Mouse (Mus musculus) heart, adult 11 months (tissue): ENCODE measurements around the gene Dhcr7.

Source experiments
- DNase-seq: peaks from one replicate; pipeline ENCODE4 v3.0.0; 2022

The Dhcr7 gene

DNA sequence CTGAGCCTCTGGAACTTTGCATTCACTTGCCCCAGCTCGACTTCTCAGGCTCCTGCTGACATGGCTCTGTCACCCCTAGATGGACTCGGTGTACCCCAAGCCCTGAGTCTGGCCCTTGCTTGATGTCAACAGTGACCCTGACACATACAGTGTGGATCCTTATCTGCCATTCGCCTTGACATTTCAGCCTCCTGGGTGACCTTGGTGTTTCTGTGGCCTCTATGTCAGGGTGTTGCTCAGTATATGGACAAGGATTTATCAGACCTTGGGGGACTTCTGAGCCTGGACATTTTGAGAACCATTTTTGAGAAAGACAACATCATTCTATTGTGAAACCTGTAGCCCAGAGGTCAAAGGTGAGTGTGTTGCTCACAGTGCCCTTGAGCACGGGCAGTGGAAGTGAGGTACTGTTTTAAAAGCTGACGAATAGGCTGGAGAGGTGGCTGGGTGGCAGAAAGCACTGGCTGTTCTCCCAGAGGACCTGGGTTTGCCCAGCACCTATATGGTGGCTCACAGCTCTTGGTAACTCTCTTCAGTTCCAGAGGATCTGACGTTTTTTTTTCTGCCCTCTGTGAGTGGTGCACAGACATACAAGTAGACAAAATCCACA, 10.7 kb downstream of the Dhcr7 start:
- peak; percentile 55 for DNase-seq

DNA sequence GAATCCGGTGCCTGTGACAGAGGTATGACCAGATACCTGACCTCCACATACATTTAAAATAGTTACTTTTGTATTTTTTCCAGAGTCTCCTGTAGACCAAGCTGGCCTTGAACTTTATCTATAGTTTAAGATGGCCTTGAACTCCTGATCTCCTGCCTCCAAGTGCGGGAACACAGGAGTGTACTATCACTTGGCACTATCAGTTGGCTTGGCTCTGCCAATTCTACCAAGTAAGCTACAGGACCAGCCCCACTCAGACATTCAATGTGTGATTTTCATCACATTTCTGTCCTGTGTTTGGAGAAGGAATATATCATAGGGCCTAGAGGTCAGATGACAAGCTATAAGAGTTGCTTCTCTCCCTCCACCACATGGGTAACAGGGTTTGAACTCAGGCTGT, 11.4 kb downstream of the Dhcr7 start:
- no peak for DNase-seq

DNA sequence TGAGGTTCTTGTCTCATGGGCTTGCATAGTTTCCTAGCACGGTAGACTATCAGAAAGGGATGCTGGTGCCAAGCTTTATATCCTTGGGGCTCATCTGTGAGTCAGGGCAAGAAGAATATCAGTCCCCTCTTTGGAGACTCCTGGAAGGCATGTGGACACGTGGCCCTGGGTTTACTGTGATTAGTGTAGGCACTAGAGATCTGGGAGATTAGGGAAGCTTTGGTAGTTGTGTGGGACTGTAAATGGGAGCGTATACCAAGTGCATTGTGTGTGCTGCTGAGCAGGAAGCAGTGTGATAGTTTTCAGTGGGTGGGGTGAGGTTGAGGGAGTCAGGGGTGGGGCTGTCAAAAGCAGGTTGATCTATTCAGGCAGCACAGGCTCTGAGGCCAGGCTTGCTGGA, 12.0 kb downstream of the Dhcr7 start:
- DNase-seq, result peak; percentile 76

DNA sequence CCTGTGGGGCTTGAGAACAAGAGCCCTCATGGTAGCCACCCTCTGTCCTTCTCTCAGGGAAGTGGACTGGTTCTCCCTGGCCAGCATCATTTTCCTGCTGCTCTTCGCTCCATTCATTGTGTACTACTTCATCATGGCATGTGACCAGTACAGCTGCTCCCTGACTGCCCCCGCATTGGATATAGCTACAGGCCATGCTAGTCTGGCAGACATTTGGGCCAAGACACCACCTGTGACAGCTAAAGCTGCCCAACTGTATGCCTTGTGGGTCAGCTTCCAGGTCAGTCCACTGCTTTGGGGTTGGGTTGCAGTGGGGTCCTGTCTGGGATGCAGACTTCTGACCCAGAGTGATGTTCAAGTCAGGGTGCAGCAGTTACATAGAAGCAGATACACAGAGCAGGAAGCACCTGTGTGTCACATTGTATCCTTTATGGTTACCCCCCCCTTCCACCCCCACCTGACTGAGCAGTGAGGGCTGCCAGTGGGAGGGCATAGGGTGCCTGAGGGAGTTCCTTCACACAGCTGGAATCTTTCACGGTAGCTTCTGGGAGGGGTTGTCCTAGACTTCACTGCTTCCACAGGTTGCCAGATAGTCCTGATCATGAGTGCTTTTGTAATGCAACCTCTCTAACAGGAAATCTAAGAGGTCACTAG, 14.9 kb downstream of the Dhcr7 start:
- DNase-seq, result peak; percentile 80

DNA sequence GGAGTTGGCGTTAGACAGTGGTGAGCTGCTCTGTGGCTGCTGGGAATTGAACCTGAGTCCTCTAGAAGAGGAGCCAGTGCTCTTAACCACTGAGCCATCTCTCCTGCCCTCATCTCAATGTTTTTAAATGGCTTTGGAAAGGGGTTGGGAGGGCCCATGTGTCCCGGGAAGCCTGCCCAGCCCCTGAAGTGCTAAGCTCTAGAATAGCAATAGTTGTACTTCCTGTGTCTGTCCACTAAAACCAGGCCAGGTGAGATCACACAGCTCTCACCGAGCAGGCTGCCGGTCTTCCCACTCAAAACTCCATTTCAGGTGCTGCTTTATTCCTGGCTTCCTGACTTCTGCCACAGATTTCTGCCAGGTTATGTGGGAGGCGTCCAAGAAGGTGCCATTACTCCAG, 17.2 kb downstream of the Dhcr7 start:
- peak; percentile 76 for DNase-seq

DNA sequence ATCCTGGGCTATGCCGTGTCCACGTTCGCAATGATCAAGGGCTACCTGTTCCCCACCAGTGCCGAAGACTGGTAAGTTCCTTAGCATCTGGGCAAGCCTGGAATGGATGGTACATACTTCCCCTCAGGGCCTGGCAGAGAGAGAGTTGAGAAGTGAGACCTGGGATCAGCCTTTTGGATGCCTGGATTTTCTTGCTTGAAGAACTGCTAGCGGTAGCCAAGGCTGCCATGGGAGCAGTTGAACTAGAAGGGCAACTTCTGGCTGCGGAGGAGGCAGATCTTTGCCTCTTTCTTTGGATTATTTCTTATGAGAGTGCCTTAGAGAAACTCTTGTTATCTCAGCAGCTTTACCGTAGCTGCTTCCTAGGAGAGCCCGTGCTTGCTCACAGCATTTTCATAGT, 18.4 kb downstream of the Dhcr7 start:
- no peak for DNase-seq

DNA sequence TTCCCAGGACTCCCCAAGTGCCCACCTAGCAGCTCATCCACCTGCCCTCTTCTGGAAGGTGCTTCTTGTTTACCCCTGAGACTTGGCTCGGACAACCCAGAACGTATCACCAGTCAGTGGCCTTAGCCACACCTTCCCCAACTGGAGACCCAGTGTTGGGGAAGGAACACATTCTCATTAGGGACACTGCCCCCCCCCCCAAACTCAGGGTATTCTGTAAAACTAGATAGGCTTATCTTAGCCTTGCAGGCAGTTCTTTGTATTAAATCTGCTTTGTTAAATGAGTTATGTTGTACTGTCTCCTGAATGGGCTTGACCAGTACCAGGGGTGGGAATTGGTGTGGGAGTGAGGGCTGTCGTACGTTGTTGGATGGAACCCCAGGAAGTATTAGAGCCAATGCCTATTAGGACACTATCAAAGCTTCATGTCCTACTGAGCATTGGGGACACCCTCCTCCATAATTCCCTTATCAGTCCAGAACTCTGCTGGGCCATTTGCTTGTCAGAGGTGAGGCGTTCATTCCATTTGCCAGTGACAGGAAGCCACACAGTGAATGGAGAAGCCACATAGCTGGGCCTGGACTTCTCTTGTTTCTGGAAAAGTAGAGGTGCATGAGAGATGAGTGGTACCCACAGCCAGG, 25.3 kb downstream of the Dhcr7 start:
- peak; percentile 60 for DNase-seq

DNA sequence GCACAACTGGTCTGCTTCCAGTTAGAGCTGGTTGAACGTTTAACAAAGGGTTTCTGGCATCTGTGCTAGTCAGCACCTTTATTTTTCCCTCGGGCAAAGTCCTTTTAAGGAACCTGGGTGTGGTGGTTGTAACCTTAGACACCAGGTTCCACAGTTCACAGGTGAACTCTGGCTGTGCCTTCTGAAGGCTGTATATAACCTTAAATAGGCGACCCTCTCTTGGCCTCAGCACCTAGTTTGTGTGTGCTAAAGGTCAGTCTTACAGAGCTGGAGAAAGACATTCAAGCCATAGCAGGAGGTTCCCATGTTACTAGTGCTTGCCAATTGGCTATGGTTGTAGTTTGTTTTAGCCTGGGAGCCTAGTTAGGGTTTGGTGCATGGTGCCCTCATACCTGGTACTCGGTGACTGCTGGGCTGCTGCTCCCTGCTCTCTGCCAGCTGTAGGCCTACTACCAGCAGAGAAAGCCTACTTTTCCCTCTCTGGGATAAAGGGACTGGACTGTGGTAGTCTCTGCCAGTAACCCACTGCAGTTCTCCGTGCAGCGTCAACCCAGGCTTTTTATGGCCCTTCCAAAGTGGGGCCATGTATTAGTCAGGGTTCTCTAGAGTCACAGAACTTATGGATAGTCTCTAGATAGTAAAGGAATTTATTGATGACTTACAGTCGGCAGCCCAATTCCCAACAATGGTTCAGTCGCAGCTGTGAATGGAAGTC, 26.0 kb downstream of the Dhcr7 start:
- DNase-seq, result peak; percentile 78

DNA sequence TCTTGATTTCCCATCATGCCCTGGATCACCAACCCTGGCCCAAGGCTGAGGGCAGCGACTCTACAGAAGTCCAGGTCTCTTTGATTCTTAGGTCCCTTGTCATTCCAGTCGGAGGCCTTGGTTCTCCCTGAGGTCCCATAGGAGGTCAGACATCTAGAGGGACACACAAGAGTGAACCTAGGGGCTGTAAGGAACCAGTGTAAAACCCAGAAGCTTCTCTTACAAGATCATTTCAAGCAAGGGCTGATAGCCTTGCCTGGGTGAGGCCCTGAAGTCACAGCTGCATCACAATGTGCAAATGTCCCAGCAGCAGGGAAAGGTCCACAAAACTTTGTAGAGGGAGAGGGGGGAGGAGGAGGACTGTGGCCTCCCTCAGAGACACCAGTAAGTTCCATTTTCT, 43.6 kb downstream of the Dhcr7 start, which contains the start of gene Gm498:
TSS of gene Gm498 (plus strand) at position 301 of the 400 bp plus-strand sequence.
- DNase-seq, result peak; percentile 58

DNA sequence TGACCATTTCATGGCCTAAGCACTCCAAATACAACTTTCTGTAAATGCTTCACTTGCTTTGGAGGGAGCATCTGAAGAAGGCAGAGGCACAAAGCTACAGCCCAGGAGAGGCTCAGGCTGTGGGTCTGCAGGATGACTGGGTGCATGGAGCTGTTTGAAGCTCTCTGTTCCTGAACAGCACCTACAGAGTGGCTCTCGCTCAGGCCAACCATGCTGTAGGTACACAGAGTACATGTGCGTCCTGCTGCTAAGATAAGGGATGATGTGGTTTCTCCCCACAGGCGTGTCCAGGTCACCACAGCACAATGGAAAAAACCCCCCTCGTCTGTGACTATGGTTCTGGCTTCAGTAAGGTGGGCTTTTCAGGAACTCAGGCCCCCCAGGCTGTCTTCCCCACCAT, 45.9 kb downstream of the Dhcr7 start:
- DNase-seq, result peak; percentile 79

DNA sequence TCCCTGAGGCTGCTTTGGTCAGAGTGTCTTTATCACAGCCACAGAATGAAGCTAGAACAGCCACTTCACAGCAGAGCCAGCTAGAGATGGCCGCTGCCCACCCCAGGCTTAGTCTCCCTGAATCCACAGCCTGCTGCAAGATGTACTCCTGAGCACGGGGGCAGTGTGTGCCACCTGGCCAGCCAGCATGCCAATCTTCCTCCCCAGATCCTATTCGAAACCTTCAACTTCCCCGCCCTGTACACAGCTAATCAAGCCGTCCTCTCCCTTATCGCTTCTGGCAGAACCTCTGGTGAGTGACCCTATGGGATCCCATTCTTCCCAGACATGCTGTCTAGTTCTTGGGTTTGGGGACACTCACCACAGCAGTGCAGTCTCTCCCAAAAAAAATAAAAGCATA, 60.8 kb downstream of the Dhcr7 start:
- DNase-seq, result peak; percentile 81

DNA sequence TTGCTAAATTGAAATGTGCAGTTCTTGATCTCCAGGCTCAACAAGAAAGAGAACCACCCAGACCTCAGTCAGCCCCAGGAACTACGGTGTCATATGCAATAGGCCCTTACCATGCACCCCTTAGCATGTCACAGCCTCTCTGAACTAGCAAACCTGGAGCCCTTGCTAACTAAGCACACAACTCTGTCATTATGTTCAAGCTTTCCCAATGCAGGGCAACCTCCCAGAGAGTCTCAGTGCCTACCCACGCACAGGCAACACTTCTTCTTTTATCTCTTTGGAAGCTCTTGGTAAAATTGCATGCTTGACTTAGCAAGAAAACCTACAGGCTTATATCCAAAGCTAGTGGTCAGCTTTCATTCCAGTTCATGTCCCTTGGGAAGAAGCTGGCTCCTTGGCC, 68.2 kb downstream of the Dhcr7 start:
- peak; percentile 64 for DNase-seq

DNA sequence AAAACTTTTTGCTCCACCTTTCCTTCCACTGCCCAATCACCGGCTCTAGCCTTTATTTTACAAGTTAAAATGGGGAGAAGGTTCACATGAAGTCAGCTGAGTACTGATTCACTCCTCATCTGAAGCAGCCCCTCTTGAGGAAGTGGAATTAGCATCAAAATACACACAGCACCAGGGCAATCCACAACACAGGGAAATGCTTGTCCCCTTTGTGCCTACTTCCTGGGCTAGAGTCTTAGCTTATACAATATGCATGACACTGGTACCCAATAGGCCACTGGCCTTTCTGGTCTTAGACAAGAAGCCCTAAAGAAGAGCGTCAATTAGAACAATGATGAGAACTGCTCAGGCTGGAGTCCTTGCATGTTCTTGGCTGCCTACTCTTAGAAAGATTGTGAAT, 69.4 kb downstream of the Dhcr7 start:
- DNase-seq, result no peak
